Mouse (Mus musculus) left cerebral cortex, postnatal 25 days (tissue): ENCODE data around the gene Fpr1. TPM values are rescaled to one million over a fixed set of nuclear protein-coding genes. Genes with fewer than 3 reads are reported as not detected.
"Not testable (repeated sequence)": the region's sequence is repeated elsewhere in the genome, so short reads cannot be mapped to it uniquely, and the experiment has no call there.

ENCODE experiments used
- DNase-seq, 2 experiments: peaks; one replicate each; pipeline ENCODE4 v3.0.0; 2022; ENCODE audit warnings: low spot score in 2 of 2, mixed read lengths in 1 of 2
- intact Hi-C: fragments of 180-260 bp; cut with DNase I; formaldehyde crosslinking; loops from one replicate; pipeline ENCODE4 v1.15.1; 2025
- total RNA-seq, 2 experiments: library from RNA; stranded (reverse); gene quantifications; 2 replicates each; pipeline ENCODE4 v1.2.3; 2021

Fpr1 gene
- total RNA-seq, 2 experiments from 2014 or later: not detected

DNA sequence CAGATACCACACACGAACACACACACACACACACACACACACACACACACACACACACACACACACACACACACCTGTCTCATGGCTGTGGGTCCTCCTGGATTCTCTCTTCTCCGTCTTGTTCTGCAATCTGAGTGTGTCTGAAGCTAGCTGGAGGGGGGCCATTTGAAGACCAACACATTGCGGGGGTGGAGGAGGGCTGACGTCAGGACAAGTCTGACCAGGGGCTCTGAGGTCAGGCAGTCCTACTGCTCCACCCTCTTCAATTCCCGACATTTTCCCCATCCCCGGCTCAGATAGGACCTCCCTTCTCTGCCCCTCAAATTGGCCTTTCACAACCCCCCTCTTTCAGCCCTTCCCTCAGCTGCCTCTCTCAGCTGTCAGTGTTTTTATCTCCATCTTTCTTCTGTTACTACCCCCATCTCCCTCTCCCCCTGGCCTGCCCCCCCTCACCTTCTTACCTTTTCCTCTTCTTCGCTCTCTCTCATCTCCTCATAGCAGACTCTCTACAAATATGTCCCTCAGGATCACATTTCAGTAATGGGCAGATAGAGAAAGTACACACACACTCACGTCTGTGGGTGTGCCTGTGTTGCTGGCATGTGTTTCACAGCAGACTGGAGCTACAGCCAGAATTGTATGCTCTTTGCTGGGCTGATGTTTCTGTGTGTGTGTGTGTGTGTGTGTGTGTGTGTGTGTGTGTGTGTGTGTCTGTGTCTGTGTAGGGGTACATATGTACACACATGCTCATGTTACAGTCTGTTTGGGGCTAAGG is 28.5 kb downstream of the Fpr1 start, which contains the start of gene Has1:
Gene Has1, minus strand, starts transcription at position 142 of the 775 bp plus-strand sequence.
- no peak for DNase-seq
- intact Hi-C loops: loop anchor here (5.0 kb wide), 1 partner anchor 48 kb away; no protein-coding TSS in a partner anchor

DNA sequence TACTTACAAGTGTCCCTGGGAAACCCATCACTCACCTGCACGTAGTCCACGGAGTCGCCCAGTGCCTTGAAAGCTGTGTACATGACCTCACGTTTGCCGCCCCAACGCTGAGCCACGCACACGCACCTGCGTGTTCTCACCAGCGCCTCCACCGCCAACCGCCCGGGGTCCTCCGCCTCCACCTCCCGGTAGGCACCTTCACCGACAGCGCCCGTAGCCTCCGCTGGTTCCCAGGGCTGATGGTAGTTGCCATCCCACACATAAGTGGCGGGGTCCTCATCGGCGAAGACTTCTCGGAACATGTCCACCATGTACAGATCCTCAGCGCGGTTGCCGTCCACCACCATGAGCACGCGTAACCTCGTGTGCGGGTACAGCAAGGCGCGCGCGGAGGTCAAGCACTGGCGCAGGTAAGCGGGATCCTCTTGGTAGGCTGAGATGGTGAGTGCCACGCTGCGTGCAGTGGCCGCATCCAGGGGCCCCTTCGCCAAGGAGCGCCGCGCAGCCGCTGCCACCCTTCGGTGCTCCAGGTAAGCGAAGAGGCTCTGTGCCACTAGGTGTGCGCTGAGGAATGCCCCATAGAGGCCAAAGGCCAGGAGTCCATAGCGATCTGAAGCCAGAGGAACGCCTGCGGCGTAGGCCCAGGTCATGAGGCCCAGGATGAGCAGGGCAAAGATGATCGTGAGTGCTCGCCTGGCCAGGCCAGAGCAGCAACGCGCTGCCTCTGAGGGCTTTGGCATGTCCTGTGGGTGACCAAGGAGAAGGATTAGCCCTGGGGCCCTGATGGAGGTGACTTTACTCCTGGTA is 33.6 kb downstream of the Fpr1 start:
- peak in 1 of 2 experiments; percentile 32 for DNase-seq

DNA sequence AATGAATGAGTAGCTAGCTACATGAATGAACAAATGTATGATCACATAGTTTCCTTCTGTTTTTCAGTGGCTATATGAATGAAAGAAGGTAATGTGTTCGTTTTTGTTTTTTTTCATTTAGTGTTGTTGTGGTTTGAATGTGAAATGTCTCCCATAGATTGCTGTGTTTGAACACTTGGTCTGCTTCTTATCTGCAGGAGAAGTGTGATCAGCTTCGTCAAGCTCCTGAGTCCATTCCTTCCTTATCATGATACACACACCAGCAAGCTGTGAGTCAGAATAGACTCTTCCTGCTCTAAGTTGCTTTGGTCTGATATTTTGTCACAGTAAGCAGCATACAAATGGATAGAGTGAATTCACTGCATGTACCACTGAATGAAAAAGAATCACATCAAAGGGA is 34.8 kb downstream of the Fpr1 start:
- intact Hi-C loops: no loop called here
- no peak for DNase-seq

More for the DNA sequence above, 33.6 kb downstream of the Fpr1 start:
- intact Hi-C loops: no loop called here

DNA sequence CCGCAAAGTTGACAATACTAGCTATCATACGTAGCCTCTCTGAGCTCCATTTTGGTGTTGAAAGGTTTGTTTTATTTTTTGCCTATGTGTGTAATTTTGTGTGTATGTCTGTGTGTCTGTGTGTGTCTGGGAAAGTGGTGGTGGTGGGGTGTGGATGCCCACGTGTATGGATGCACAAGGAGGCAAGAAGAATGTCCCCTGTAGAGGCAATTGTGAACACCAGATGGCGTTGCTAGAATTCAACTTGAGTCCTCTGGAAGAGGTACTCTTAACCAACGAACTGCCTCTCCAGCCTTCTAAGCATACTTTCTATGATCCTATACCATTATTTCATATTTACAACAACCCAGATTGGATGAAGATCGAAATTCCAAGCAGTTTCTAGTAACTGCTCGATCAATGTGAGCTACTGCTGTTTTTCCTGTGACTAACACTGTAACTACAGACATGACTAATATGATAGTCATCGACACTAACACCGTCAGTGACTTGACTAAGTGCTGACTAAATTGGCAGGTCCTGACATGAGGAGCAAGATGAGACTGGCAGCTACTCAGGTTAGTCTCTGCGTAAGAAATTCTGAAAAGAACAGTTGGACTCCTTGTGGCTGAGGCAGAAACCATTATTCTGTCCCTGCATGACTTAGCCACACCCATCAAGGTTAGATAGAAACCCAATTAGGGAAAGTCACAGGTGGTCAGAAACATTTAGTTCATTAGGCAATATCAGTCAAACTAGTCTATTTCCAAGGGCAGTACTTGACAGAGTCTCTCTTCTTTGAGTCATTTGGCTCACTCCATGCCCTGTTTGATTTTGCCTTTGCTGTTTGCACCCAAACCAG is 38.3 kb downstream of the Fpr1 start:
- peak in 1 of 2 experiments; percentile 67 for DNase-seq
- intact Hi-C loops: loop anchor here (2.0 kb wide), 1 partner anchor 51 kb away; no protein-coding TSS in a partner anchor

DNA sequence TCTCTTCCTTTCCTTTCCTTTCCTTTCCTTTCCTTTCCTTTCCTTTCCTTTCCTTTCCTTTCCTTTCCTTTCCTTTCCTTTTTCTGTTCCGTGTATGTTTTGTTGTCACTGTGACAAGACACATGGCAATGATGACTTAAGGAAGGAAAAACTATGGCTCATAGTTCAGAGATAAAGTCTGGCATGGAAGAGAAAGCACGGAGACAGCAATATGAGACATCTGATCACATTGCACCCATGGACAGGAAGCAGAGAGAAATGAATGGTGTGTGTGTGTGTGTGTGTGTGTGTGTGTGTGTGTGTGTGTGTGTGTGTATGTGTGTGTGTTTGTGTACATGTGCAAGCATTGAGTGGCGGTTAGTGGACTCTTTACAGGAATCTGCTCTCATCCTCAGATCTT is 39.1 kb downstream of the Fpr1 start:
- DNase-seq: not testable (repeated sequence)
- intact Hi-C loops: loop anchor here (2.0 kb wide), 1 partner anchor 52 kb away; no protein-coding TSS in a partner anchor

DNA sequence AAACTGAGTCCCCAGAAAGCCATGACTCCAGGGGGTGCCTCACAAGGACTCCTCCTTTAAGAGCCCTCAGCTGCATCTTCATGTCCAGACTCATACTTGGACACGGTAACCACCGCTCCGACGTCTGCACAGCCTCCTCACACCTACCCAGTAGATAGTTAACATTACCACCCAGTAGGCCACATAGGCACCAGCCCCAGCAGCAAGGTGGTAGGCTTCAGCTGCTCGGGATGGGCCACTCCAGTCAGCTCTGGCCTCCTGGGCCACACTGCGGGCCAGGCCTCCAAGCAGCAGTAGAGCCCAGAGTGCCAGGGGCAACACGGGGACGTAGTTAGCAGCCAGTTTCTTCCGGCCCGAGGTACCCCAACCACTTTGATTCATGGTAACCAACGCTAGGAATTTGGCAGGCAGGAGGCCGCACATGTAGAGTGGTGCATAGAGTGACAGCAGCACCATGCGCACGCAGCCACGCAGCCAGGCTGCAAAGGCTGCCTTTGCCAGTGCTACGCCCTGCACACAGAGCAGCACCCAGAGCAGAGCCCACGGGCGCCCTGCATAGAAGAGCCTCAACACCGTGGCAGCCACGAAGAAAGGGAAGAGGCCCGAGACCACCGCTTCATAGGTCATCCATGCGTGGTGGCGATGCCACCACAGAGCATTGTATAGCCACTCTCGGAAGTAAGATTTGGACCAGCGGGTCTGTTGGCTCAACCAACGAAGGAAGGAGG is 40.0 kb downstream of the Fpr1 start:
- no peak for DNase-seq
- intact Hi-C loops: loop anchor here (2.0 kb wide), 1 partner anchor 53 kb away; no protein-coding TSS in a partner anchor

DNA sequence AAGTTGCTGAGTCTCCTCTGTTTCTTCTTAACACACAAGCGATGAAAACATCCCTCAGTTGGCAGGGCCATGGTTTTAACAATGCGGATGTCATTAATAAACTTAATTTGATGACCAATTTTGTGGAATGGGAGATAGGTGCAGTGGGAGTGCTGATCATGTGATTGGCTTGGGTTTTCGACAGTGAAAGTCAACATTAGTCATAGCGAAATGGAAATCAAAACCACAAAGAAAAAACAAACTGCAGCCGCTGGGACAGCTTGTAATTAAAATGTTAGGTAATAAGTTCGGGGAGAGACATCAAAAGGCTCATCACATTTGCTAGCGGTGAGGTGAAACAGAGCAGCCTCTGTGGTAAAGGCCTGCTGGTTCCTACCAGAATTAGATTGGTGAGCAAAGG is 42.9 kb downstream of the Fpr1 start:
- no peak for DNase-seq
- intact Hi-C loops: no loop called here

DNA sequence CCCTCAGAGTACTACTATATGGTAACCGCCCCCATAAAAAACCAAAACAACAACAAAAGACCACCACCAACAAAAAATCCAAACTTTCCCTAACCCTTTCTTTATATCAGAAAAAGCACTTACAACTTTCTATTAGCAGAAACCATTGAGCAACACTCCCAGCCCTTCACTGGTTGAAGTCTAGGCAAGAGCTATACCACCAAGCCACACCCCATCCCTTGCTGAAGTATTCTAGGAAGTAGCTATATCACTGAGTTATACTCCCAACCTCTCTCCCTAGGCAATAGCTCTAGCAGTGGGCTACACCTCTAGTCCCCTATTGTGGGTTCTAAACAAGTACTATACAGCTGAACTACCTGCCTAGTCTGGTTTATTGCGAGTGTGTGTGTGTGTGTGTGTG is 44.5 kb downstream of the Fpr1 start:
- intact Hi-C loops: no loop called here
- no peak for DNase-seq

DNA sequence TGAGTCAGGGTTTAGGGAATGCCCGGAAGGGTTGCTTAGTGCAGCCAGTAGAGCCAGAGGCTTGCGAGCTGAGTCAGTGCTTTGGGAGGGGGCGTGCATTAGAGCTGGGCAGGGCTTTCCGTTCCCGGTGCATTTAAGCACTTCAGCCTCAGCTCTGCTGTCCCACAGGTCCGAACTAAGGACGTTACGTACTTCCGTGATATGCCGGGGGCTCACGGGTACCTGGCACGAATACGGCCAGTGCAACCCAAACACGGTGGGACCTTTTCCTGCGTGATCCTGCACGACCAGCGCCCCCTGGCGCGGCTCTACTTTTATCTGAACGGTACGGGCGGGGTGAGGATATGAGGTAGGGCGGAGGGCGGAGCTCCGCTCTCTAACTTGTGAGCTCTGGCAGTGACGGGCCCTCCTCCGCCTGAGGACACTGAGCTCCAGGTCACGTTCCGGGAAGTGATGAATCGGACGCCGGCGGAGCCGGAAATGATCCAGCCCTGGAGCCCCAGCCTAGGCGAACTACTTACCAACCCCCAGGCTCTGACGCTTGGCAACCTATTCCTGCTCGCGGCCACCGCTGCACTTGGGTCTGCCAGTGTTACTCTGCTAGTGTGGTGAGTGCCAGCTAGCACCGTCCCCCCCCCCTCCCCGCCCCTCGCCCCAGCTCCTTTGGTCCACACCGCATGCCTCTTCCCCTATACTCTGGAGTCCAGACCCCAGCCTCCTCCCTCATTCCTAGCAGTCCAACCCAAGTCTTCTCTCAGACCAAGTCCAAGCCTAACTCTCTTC is 45.6 kb downstream of the Fpr1 start:
- DNase-seq: peak; percentile 95 to 97
- intact Hi-C loops: loop anchor here (1.0 kb wide), 1 partner anchor 11 kb away; the partner anchor contains the start of gene Spaca6

DNA sequence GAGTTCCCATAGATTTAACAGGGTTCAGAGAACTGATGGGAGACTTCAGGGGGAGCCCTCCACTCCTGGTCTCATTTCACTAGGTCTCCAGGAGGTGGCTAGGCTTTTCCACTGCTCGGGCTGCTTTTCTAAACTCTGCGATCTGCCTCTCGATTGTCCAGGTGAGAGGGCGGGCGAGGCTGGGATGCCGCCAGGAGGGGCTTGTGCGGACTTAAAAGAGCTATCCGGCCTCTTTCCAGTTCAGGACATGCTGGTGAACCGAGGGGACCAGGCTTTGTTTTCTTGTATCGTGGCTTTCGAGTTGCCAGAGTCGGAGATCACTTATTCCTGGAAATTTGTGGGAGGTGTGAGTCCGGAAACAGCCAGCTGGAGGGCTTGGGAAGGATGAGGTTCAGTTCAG is 46.3 kb downstream of the Fpr1 start:
- no peak for DNase-seq
- intact Hi-C loops: no loop called here

DNA sequence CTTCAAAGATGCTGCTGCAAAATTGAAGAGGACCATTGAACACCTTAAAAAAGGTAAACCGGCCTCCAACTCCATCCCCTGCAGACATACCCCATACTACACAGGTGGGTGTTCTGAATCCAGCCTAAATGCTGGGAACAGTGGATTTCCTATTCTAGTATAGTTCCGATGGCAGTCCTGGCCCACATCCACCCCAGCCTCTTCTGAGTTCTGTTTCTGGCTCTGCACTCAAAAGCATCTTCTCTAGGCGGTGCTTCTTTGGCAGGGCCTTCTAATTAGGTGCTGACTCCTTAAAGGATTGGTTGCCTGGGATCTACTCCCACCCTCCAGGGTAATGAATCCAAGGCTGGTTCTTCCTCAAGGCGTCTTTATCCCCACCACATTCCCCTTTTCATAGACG is 47.6 kb downstream of the Fpr1 start:
- DNase-seq: peak in 1 of 2 experiments; percentile 71
- intact Hi-C loops: no loop called here

DNA sequence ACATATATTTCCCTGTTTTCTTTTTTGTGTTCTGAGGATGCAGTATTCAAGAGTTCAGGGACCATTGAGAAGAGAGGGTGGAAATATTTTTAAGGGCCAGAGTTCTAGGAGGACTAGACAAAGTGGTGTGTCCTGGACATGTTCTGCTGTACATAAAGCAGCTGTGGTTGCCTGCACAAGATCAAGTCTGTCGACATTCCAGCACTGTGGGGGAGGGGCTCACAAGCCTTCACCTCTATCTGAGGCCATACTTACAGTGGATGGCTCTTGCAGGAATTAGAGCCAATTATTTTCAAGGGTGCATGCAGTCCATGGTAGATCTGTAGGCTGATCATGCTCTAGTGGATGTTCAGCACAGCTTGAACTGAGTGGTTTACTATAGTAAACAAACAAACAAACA is 48.8 kb downstream of the Fpr1 start:
- intact Hi-C loops: no loop called here
- DNase-seq: no peak

DNA sequence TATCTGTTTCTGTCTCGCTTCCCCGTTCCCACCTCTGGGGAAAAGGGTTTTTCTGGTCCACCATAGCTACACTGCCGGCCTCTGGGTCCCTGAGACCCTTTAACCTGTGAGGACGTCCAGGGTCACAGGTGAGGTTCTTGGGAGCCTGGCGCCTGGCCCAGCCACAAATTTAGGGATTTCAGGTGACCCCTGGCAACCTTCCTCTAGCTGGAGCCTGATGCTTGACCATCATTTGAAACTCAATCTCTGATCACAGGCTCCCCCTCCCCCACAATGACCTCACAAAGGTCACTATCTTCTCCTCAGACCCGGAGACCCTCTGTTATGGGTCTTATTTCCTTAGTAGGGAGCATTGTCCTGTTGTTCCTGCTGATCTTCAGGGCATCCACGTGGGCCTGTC is 53.0 kb downstream of the Fpr1 start:
- DNase-seq: no peak
- intact Hi-C loops: no loop called here

DNA sequence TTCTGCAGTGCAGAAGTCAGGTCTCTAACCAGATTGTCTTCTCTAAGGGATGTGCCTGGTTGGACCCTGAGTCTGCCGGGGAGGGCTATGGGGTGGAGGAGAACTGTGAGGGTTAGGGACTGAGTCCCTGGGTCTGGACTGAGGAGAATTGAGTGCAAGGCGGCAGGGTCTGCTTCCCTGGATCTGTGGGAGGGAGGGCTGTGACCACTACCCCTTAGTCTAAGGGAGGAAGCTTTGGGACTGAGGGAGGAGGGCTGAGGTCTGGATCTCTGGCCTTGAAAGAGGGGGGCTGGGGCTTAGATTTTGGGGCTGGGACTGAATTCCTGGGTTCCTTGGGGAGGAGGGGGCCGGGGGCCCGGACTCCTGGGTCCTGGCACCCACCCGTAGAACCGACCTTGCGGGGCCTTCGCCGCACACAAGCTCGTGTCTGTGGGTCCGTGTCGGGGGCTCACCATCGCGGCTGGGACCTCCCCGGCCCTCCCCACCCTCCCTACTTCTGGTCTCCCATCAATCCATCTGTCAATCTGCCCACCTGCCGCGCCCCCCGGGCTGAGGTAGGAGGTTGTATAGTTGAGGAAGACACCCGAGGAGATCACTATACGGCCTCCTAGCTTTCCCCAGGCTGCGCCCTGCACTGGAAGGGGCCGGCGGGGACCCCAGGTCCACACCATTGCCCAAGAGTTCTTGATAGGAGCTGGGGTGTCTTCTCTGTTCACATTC is 53.8 kb downstream of the Fpr1 start:
- DNase-seq: no peak
- intact Hi-C loops: loop anchor here (5.0 to 10.0 kb wide), 2 partner anchors 63 to 455 kb away; partner anchors contain the start of gene Riok2

DNA sequence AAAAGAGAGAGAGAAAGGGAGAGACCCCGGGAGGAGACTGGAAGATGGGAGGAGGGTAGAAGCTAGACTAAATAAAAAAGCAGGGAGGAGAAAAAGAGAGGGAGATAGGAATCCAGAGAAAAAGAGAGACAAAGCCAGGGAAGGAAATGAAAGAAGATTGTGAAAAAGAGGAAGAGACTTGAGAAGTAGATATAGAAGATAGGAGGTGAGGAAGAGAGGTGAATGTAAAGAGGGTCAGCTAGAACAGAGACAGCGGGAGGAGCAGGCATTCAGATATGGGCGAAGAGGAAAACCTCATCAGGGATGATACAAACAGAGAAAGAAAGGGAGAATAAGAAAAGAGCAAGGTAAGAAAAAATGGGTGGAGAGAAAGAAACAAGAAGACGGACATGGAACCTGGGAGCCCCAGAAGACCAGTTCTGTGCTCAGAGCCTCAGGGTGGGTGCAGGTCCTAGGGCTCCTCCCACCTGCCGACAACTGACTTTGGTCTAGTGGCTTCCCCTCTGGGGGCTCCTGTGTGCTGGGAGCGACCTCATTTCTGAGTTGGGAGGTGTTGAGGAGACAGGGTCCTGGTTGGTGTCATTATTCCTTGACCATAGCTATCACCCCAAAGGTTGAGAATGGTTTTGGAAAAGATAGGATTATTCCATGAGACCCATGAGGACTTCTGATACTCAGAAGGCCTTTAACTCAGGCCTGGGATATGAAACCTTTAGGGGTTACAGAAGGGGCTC is 54.5 kb downstream of the Fpr1 start:
- no peak for DNase-seq
- intact Hi-C loops: loop anchor here (5.0 to 10.0 kb wide), 2 partner anchors 62 to 454 kb away; partner anchors contain the start of gene Riok2

DNA sequence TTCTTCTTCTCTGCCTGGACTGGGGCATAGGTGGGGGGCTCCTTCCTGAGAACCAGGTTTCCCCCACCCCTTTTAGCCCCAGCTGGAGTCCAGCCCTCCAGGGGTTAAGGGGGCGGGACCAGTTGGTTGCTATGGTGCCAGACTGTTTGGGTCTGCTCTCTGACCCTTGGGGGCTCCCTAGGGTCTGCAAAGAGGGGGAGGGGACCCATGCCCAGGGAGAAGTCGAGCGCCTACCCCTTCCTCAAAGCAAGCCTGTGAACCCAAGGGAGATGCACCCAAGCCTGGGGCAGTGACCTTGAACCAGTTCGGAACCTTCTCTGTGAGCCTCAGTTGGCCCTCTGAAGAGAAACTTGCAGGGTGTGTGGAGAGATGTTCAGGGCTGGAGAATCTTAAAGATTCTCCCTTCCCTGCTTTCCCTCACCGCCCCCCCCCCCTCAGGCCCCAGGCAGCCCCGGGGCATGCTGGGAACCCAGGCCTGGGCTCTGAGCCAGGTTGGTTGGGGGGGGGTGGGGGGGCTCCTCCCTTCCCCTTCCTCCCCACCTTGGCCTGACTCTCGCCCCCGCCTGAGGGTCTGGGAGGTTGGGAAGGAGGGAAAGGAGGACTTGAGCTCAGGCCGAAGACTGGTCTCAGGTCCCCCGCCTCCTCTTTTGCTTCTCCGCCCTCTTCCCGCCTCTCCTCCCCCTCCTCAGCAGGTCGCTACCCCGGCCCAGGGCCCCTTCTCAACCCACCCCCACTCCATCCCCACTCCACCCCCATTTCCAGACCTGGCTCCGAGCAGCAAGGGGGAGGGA is 55.4 kb downstream of the Fpr1 start:
- intact Hi-C loops: loop anchor here (5.0 to 10.0 kb wide), 2 partner anchors 61 to 454 kb away; partner anchors contain the start of gene Riok2
- DNase-seq: peak; percentile 36 to 45
